Mouse (Mus musculus): ENCODE results near the gene S100a2. TPM values are rescaled to one million over a fixed set of nuclear protein-coding genes. Genes with fewer than 3 reads are reported as not detected.

The S100a2 gene
- total RNA-seq, 2 experiments from 2014 or later: not detected

Other genes starting within 250 kb of the S100a2 start
- 1 to 10 TPM in 1 of 2 experiments, under 1 TPM in 1; 0.78 to 1.4 TPM for gene Slc27a3, start 200.3 kb upstream of the S100a2 start, total RNA-seq (2021)
- gene Ints3, start 156.6 kb upstream of the S100a2 start, total RNA-seq (2021): 10 to 100 TPM; 25.2 to 26.9 TPM
- 10 to 100 TPM; 17.2 to 18.8 TPM for gene Npr1, start 124.4 kb upstream of the S100a2 start, total RNA-seq (2021)
- gene Ilf2, start 114.1 kb upstream of the S100a2 start, total RNA-seq (2021): 10 to 100 TPM; 31.5 to 33.4 TPM
- 10 to 100 TPM; 59.5 to 62.6 TPM for gene Snapin, start 99.2 kb upstream of the S100a2 start, total RNA-seq (2021)
- gene Chtop, start 80.7 kb upstream of the S100a2 start, total RNA-seq (2021): 100 to 1,000 TPM; 100 to 113 TPM
- 100 to 1,000 TPM; 777 to 804 TPM for gene S100a1, start 75.9 kb upstream of the S100a2 start, total RNA-seq (2021)
- 10 to 100 TPM; 27.1 to 29.7 TPM for gene S100a13, start 75.8 kb upstream of the S100a2 start, total RNA-seq (2021)
- gene S100a14, start 63.4 kb upstream of the S100a2 start, total RNA-seq (2021): under 1 TPM; 0.23 to 0.48 TPM
- gene S100a16, start 53.0 kb upstream of the S100a2 start, total RNA-seq (2021): 10 to 100 TPM; 71.3 to 74.7 TPM
- not detected for gene S100a3, start 29.7 kb upstream of the S100a2 start, total RNA-seq (2021)
- gene Gm42674, start 11.7 kb downstream of the S100a2 start, total RNA-seq (2021): not detected
- 10 to 100 TPM in 1 of 2 experiments, 1 to 10 TPM in 1; 8.0 to 11.2 TPM for gene S100a4, start 13.5 kb downstream of the S100a2 start, total RNA-seq (2021)
- gene S100a5, start 18.3 kb downstream of the S100a2 start, total RNA-seq (2021): not detected
- 10 to 100 TPM; 70.8 to 84.4 TPM for gene S100a6, start 22.6 kb downstream of the S100a2 start, total RNA-seq (2021)
- under 1 TPM; 0.28 to 0.60 TPM for gene S100a7a, start 63.8 kb downstream of the S100a2 start, total RNA-seq (2021)
- 1 to 10 TPM in 1 of 2 experiments, under 1 TPM in 1; 0.61 to 1.6 TPM for gene S100a8, start 78.7 kb downstream of the S100a2 start, total RNA-seq (2021)
- 1 to 10 TPM; 1.3 to 1.5 TPM for gene S100a9, start 105.5 kb downstream of the S100a2 start, total RNA-seq (2021)
- not detected for gene Pglyrp4, start 136.7 kb downstream of the S100a2 start, total RNA-seq (2021)
- gene Gm5849, start 187.6 kb downstream of the S100a2 start, total RNA-seq (2021): not detected